Mouse (Mus musculus) forebrain, embryonic 11.5 days (tissue): ENCODE results near the gene Babam2. TPM values are rescaled to one million over a fixed set of nuclear protein-coding genes. Genes with fewer than 3 reads are reported as not detected.

ENCODE experiments used
- ATAC-seq: fragments of 200-750 bp; cut with Nextera tagmentation; replicated peaks from 2 replicates; pipeline ENCODE4 v1.8.0; 2017; ENCODE audit warnings: moderate TSS enrichment; ENCODE audit not compliant: low FRiP score
- DNase-seq: peaks from one replicate; pipeline ENCODE4 v3.0.0-alpha.2; 2017; ENCODE audit warnings: low spot score
- H3K27ac ChIP-seq: fragments of 300-500 bp; sonication (generic); 2 replicates; pipeline ENCODE4 v1.5.1; 2014; ENCODE audit warnings: low read depth, low read length
- H3K27me3 ChIP-seq: fragments of 300-500 bp; sonication (generic); 2 replicates; pipeline ENCODE4 v1.6.1; 2014; ENCODE audit warnings: mild to moderate bottlenecking, low read length, mixed read lengths; ENCODE audit not compliant: control insufficient read depth, insufficient read depth
- H3K36me3 ChIP-seq: fragments of 300-500 bp; sonication (generic); 2 replicates; pipeline ENCODE4 v1.6.1; 2014; ENCODE audit warnings: mild to moderate bottlenecking, low read length, moderate library complexity, mixed read lengths; ENCODE audit not compliant: control insufficient read depth, insufficient read depth
- H3K4me1 ChIP-seq: fragments of 300-500 bp; sonication (generic); replicated peaks from 2 replicates; pipeline ENCODE4 v1.6.1; 2014; ENCODE audit warnings: low read length, mixed read lengths; ENCODE audit not compliant: control insufficient read depth, insufficient read depth
- H3K4me2 ChIP-seq: fragments of 300-500 bp; sonication (generic); 2 replicates; pipeline ENCODE4 v1.6.1; 2014; ENCODE audit warnings: low read depth, mild to moderate bottlenecking, low read length, moderate library complexity, mixed read lengths; ENCODE audit not compliant: severe bottlenecking
- H3K4me3 ChIP-seq: fragments of 300-500 bp; sonication (generic); 2 replicates; pipeline ENCODE4 v1.5.1; 2014; ENCODE audit warnings: low read depth, low read length
- H3K9ac ChIP-seq: fragments of 300-500 bp; sonication (generic); 2 replicates; pipeline ENCODE4 v1.6.1; 2014; ENCODE audit warnings: low read length
- H3K9me3 ChIP-seq: fragments of 300-500 bp; sonication (generic); 2 replicates; pipeline ENCODE4 v1.6.1; 2016; ENCODE audit warnings: low read length, mixed read lengths; ENCODE audit not compliant: control insufficient read depth
- WGBS: fragments of 180-500 bp; shearing (Covaris S2); extraction: QIAGEN DNeasy Blood & Tissue Kit; methylation state at CpG from one replicate; pipeline ENCODE4 v1.1.7; 2014; 5-methylcytosine and 5-hydroxymethylcytosine counted together
- polyA plus RNA-seq: library from polyadenylated mRNA; unstranded; fragments of >200 nt; fragmentation: Nextera tagmentation; extraction: Ambion mirVana; gene quantifications from 2 replicates; pipeline ENCODE4 v1.2.1, GENCODE M21; 2014

Gene Babam2
- polyA plus RNA-seq, 1 experiment from 2014 or later = 39.1 TPM

GRCm38 (mm10) chr5:31727456-31727855 is 30.0 kb downstream of the Babam2 start:
- DNase-seq (no peak), ATAC-seq (no peak)
- no peaks in the 10 kb centered on the region for H3K27me3 ChIP-seq
- H3K9me3 ChIP-seq = no peaks in the 10 kb centered on the region
- H3K36me3 ChIP-seq = no peaks in the 10 kb centered on the region
- 77% methylated on average over 5 of the region's 5 CpGs for WGBS
- H3K27ac ChIP-seq = no peak overlapping the region
- no peaks in the 10 kb centered on the region for H3K4me1 ChIP-seq
- no peak overlapping the region for H3K4me3 ChIP-seq
- no peak overlapping the region for H3K4me2 ChIP-seq
- H3K9ac ChIP-seq = no peak overlapping the region

- no peaks in the 10 kb centered on the region for H3K4me1 ChIP-seq
- DNase-seq (no peak), ATAC-seq (no peak)
- no peak overlapping the region for H3K27ac ChIP-seq
- H3K4me3 ChIP-seq = no peak overlapping the region
- H3K36me3 ChIP-seq = no peaks in the 10 kb centered on the region
- H3K27me3 ChIP-seq = no peaks in the 10 kb centered on the region
- H3K9ac ChIP-seq = no peak overlapping the region
- H3K9me3 ChIP-seq = no peaks in the 10 kb centered on the region
- 56% methylated on average over 3 of the region's 3 CpGs for WGBS
- H3K4me2 ChIP-seq = no peak overlapping the region
Measured at GRCm38 (mm10) chr5:31732644-31733338, 35.3 kb downstream of the Babam2 start.

GRCm38 (mm10) chr5:31741931-31742330 is 44.4 kb downstream of the Babam2 start:
- Histone ChIP-seq H3K36me3 (no peaks in the 10 kb centered on the region), H3K27ac (no peak overlapping the region), H3K4me3 (no peak overlapping the region), H3K9me3 (no peaks in the 10 kb centered on the region), H3K27me3 (no peaks in the 10 kb centered on the region), H3K4me1 (0 out of 2 replicates have a peak, but pooled peaks cover 2% of the 10 kb centered on the region), H3K4me2 (no peak overlapping the region), H3K9ac (no peak overlapping the region)
- WGBS = 94% methylated on average over 1 of the region's 1 CpGs
- DNase-seq (no peak), ATAC-seq (no peak)

- Histone ChIP-seq H3K27me3 (no peaks in the 10 kb centered on the region), H3K9ac (no peak overlapping the region), H3K27ac (no peak overlapping the region), H3K4me2 (no peak overlapping the region), H3K9me3 (no peaks in the 10 kb centered on the region), H3K4me3 (no peak overlapping the region), H3K4me1 (0 out of 2 replicates have a peak, but pooled peaks cover 2% of the 10 kb centered on the region), H3K36me3 (no peaks in the 10 kb centered on the region)
- ATAC-seq (no peak), DNase-seq (no peak)
- WGBS = 39% methylated on average over 4 of the region's 4 CpGs
Measured at GRCm38 (mm10) chr5:31742521-31743031, 45.1 kb downstream of the Babam2 start.

- H3K9ac ChIP-seq = no peak overlapping the region
- no peaks in the 10 kb centered on the region for H3K4me1 ChIP-seq
- H3K27me3 ChIP-seq = no peaks in the 10 kb centered on the region
- no peaks in the 10 kb centered on the region for H3K36me3 ChIP-seq
- DNase-seq (no peak), ATAC-seq (no peak)
- H3K27ac ChIP-seq = no peak overlapping the region
- H3K9me3 ChIP-seq = no peaks in the 10 kb centered on the region
- H3K4me3 ChIP-seq = no peak overlapping the region
- H3K4me2 ChIP-seq = no peak overlapping the region
Measured at GRCm38 (mm10) chr5:31749401-31749800, 51.9 kb downstream of the Babam2 start.

GRCm38 (mm10) chr5:31750231-31750925 is 52.9 kb downstream of the Babam2 start:
- WGBS = 89% methylated on average over 9 of the region's 9 CpGs
- Histone ChIP-seq H3K9me3 (no peaks in the 10 kb centered on the region), H3K4me1 (no peaks in the 10 kb centered on the region), H3K4me2 (no peak overlapping the region), H3K4me3 (no peak overlapping the region), H3K27me3 (no peaks in the 10 kb centered on the region), H3K27ac (no peak overlapping the region), H3K36me3 (no peaks in the 10 kb centered on the region), H3K9ac (no peak overlapping the region)
- ATAC-seq (no peak), DNase-seq (no peak)

- Histone ChIP-seq H3K9me3 (no peaks in the 10 kb centered on the region), H3K27ac (no peak overlapping the region), H3K4me2 (no peak overlapping the region), H3K4me3 (no peak overlapping the region), H3K9ac (no peak overlapping the region), H3K4me1 (no peaks in the 10 kb centered on the region), H3K36me3 (no peaks in the 10 kb centered on the region), H3K27me3 (no peaks in the 10 kb centered on the region)
- no peak for DNase-seq
- 95% methylated on average over 4 of the region's 4 CpGs for WGBS
- ATAC-seq = no peak
Measured at GRCm38 (mm10) chr5:31750955-31751354, 53.5 kb downstream of the Babam2 start.

GRCm38 (mm10) chr5:31754634-31755033 is 57.1 kb downstream of the Babam2 start:
- H3K4me2 ChIP-seq = no peak overlapping the region
- 85% methylated on average over 1 of the region's 1 CpGs for WGBS

More at GRCm38 (mm10) chr5:31754634-31755033, 57.1 kb downstream of the Babam2 start:
- Histone ChIP-seq H3K4me3 (no peak overlapping the region), H3K36me3 (no peaks in the 10 kb centered on the region), H3K9ac (no peak overlapping the region), H3K27ac (no peak overlapping the region), H3K4me1 (no peaks in the 10 kb centered on the region), H3K9me3 (no peaks in the 10 kb centered on the region), H3K27me3 (no peaks in the 10 kb centered on the region)
- ATAC-seq (no peak), DNase-seq (no peak)
